Mouse (Mus musculus) megakaryocyte progenitor cell, adult 5-6 weeks (primary cell): ENCODE data around the gene Mturn. TPM values are rescaled to one million over a fixed set of nuclear protein-coding genes. Genes with fewer than 3 reads are reported as not detected.

Experiments used
- ATAC-seq: replicated peaks from 2 replicates; pipeline ENCODE4 v1.8.0; 2016; ENCODE audit warnings: mild to moderate bottlenecking, moderate TSS enrichment, inconsistent platforms; ENCODE audit not compliant: poor library complexity
- total RNA-seq, 2 experiments: library from RNA; stranded (forward) in 1 of 2; stranded (reverse) in 1 of 2; fragments of 157-497, 149-512 nt in 1 of 2; fragments of 200-1000 nt in 1 of 2; gene quantifications; 2 replicates each; pipeline versions ENCODE4 v1.2.3 to v1.2.4; 2015 to 2017

Mturn gene
- total RNA-seq, 2 experiments from 2014 or later, result 0.17 TPM

- no peak for ATAC-seq
Observed at GRCm38 (mm10) chr6:54692201-54692600, 10.8 kb downstream of the Mturn start.

GRCm38 (mm10) chr6:54693286-54693685, 11.9 kb downstream of the Mturn start:
- ATAC-seq, result no peak

- ATAC-seq, result peak; percentile 53
Observed at GRCm38 (mm10) chr6:54698691-54699476, 17.5 kb downstream of the Mturn start.

GRCm38 (mm10) chr6:54699477-54700056, 18.1 kb downstream of the Mturn start:
- ATAC-seq, result peak; percentile 89

GRCm38 (mm10) chr6:54700516-54700915, 19.1 kb downstream of the Mturn start:
- ATAC-seq, result no peak

DNA sequence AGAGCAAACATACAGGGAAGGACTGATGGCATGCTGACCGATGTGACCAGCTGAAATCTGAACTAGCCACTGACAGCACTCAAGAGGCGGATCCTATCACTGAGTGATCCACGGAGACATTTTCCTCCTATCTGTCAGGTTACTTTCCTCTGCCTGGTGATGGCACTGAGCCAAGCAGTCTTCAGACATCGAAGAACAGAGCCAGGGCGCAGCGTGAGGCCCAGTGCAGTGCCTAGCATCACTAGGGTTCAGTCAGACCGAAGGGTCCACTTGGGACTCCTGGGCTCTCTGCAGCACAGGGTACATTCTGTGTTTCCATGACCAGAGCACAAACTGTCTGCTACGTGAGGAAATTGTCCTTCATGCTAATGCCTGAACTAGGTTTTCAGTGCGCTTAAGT, 20.5 kb downstream of the Mturn start:
- no peak for ATAC-seq

- ATAC-seq, result no peak
Observed at GRCm38 (mm10) chr6:54703633-54704538, 22.5 kb downstream of the Mturn start.

- ATAC-seq, result no peak
Observed at GRCm38 (mm10) chr6:54704539-54704845, 23.1 kb downstream of the Mturn start.

GRCm38 (mm10) chr6:54704847-54705246, 23.4 kb downstream of the Mturn start:
- no peak for ATAC-seq

DNA sequence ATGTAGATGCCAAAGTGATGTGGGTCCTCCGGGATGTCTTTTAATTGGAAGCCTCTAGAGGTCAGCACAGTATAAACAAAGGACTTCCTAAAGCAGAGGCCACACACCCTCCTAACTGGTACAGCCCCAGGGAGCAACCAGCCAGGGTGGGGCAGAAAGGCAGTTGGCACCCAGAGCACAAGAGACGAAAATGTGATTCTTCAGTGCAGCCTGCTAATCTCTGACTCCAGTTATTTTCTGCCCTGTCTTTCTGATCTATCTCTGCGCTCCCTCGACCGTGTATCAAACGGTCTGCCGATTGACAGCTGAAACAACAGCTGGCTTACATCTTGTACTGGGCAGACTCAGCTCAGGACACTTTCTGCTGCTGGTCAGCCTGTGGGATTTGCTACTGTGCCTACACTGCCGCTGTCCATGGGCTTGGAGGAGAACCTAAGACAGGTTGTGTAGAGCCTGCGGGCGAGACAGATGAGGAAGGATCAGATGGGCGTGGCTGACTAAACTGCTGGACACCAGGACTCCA, 24.0 kb downstream of the Mturn start:
- ATAC-seq, result peak; percentile 98

DNA sequence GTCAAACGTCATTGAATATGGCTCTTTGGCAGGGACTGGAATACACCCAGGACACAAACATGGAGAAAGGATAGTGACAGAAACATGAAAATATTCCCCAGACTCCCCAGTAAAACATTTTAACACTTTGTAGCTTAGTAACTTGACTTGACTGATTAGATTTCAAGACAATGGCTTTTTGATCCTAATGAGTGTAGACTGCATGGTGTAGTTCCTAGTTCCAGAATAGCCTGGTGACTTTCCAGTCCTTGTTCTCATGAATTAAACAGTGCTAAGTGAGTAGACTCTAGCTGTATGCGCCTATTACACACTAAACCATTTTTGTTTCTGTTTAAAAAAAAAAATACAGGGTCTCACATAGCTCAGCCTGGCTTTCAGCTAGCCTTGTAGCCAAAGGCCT, 24.7 kb downstream of the Mturn start:
- ATAC-seq, result no peak

DNA sequence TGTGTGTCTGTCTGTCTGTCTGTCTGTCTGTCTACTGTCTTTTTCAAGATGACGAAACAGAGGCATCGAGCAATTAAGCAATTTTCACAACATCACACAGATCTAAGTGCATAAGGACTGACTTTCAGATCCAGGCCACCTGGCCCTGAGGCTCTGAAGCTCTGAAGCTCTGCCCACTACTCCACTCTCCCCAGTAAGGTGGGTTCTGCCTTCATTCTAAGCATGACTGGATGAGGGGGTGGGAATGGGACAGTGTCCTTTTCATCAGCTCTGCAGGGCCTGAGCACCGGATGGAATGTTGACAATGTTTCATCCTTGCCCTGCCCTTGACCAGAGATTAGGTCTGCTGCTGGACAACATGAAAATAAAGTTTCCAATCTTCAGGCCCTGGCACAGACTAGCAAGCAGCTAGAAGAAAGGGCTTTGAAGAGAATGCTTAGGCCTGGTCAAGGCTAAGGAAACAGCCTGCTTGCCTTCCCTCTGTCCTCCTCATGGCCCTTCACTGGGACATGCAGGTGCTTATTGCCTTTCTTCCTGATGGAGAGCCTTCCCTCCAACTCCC, 25.3 kb downstream of the Mturn start:
- ATAC-seq, result no peak

GRCm38 (mm10) chr6:54708646-54709045, 27.2 kb downstream of the Mturn start:
- no peak for ATAC-seq

GRCm38 (mm10) chr6:54715697-54716096, 34.3 kb downstream of the Mturn start:
- peak; percentile 34; the same call in 1 of the 2 replicates for ATAC-seq

DNA sequence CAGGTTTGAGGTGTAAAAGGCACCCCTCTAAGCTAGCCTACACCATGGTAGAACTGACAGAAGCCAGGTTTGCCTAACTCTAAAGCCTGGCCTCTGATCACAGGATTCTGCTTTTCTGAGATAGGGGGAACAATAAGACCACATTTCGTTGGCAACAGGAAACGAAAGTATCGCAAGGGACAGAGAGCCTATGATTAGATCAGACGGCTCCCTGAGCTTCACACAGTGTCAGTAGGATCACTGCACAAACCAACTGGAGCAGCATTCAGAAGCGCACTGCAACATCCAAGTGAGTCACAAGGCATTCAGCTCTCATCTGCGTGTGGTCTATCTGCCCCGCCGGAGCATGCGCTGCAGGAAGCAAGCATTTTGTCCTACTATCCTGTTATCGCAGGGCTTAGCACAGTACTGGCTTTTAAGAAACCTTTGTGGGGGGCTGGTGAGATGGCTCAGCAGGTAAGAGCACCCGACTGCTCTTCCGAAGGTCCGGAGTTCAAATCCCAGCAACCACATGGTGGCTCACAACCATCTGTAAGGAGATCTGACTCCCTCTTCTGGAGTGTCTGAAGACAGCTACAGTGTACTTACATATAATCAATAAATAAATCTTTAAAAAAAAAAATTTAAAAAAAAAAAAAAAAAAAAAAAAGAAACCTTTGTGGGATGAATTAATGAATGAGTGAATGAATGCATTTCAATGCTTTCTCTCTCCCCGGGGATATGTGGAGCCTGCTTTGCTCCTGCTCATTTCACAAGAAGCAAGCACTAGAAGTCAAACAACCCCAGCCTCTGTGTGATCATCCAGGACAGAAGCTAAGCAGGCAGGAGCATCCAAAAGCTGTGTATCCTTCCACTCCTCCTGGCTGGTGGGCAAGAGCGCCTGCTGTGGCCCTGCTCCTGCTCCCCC, 37.6 kb downstream of the Mturn start:
- peak; percentile 92 for ATAC-seq

GRCm38 (mm10) chr6:54719686-54720310, 38.4 kb downstream of the Mturn start:
- peak; percentile 11; the same call in 1 of the 2 replicates for ATAC-seq

DNA sequence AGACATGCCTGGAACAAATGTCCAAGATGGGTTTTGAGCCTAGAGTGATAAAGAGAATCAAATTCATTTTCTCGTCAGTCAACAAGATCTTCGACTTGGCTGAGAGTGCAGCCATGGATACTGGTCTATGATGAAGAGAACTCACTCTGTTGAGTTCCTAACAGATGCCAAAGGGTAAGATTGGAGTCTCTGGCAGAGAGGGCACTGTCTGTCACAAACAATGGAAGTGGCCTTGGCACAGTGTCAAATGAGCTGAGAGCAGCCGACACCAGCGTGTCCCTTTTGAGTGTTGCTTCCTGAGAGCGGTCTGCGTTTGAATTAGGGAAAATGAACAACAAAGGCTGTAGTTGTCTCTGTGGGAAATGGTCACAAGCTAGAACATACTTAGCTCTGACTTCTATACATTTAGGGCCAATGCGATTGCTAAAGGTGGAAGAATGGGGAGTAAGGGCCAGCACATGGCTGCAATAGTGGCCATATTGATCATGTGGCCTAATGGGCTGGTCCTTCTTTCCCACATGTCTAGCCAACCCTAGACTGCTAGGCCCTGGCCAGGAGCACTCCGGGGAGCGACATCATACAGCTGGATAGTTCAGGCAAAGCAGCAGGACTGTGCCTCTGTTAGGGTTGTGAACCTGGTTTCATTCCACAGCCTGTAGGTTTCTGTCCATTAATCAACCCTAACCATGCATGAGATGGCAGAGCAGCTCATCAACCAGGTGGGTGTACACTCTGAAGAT, 39.3 kb downstream of the Mturn start:
- no peak for ATAC-seq

DNA sequence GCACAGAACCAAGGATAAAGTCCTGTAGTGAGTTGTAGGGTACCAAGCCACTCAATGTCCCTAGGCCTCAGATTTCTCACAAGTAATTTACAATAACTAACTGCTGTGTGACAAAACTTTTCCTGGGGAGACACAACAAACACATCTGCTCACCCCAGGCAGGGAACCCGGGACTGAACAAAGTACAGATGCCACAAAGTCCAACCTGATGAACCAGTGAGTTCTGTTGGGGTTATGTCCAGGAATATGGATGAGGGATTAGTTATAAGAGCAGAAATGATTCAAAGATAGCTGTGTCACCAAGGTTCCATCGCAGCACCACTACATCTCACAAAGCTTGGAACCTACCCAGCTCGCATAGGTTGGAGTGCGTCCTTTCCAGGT, 39.8 kb downstream of the Mturn start:
- ATAC-seq, result no peak

DNA sequence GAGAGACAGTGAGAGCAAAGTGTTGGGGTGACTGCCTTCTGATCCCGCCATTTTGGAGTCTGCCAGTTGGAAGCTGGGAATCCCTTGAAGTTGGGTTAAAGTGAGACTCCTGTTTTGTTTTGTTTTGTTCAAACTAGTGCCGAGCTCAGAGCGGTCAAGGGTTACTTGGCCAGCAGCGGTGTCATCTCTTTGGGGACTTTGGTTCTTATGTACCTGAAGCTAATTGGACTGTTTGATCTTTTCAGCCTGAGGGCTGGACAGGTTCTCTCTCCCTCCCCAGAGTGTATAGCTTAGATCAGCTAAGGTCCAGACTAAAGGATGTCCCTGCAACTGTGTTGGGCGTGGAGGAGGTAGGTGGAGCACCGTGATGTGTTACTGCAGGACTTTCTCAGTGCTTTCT, 44.9 kb downstream of the Mturn start:
- ATAC-seq, result no peak
